Mouse (Mus musculus) small intestine, adult 2 months (tissue): ENCODE measurements around the gene Gtpbp2.

Experiments
- CTCF ChIP-seq: fragments of 200-500 bp; IDR thresholded peaks from 2 replicates; pipeline ENCODE4 v1.5.1; 2012; ENCODE audit warnings: low read depth, mild to moderate bottlenecking, control low read depth, inconsistent platforms, low read length, moderate library complexity, mixed read lengths; ENCODE audit not compliant: insufficient replicate concordance, insufficient read length; ENCODE audit errors: extremely low read depth
- POLR2A ChIP-seq: fragments of 200-500 bp; IDR thresholded peaks from 2 replicates; pipeline ENCODE4 v1.6.1; 2012; ENCODE audit warnings: low read depth, mild to moderate bottlenecking, control low read depth, inconsistent platforms, low read length, moderate library complexity

GRCm38 (mm10) chr17:46170538-46170937 lies 9.7 kb downstream of the Gtpbp2 start:
- TF ChIP-seq CTCF, result peak; percentile 42; the same call in 1 of the 2 replicates
- TF ChIP-seq POLR2A, result no peak
